ENCODE assay signal across 8 mouse cellular contexts in the genomic region with DNA sequence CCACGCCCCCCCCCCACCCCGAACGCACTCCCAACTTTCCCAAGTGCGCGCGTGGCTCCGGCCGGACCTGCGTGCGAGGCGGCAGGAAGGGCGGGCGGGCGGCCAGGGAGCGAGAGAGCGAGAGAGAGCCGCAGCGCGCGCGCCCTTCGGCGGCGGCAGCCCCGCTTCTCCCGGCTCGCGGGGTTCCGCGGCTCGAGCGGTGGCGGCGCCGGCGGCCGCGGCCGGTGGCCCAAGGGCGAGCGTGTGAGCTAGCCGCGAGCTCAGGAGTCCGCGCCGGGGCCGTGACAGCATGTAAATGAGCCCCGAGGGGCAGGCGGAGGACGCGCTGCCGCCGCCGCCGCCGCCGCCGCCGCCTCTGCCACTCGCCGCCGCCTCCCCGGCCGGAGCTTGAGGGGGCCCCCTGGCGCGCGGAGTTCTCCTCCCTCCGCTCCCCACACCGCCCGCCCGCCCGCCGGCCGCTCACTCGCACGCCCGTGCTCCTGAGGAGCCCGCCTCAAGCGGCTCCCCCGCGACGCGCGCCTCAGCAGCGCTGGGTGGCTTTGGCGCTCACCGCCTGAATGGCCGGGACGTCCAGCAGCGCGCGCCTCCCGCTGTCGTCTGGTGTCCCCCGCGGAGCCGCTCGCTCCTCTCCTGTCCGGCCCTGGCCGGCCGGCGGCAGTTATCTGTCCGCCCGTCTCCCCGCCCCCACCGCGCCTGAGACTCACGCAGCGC. TPM values are rescaled to one million over a fixed set of nuclear protein-coding genes. Genes with fewer than 3 reads are reported as not detected.
A peak's percentile ranks its signal among the peaks of the same experiment; 100 is the strongest.
DNase-seq lines count a peak whose midpoint lies in the region; ATAC-seq and TF ChIP-seq lines count a peak whose summit lies in the region.

No protein-coding gene starts in this region.

- ATAC-seq in forebrain, embryonic 11.5 days (replicated peaks; ENCODE audit: low FRiP score), result peak; percentile 72

- TF ChIP-seq POLR2A in bone marrow macrophage, adult 2 months (IDR thresholded peaks at IDR 0.05; ENCODE audit: borderline replicate concordance, low read depth, low read length), result no peak

- TF ChIP-seq CTCF in E14TG2a.4 (conservative IDR thresholded peaks at IDR 0.05; ENCODE audit: low read length), result no peak
- no peak for TF ChIP-seq CTCF in bone marrow macrophage, adult 2 months (IDR thresholded peaks at IDR 0.05; ENCODE audit: low read depth, low read length)

- H3K9ac ChIP-seq in forebrain, embryonic 11.5 days (ENCODE audit: low read length), result no peak overlapping the region

- no peak overlapping the region for H3K27ac ChIP-seq in bone marrow macrophage, adult 2 months (ENCODE audit: insufficient read depth, low read depth, low read length)
- H3K27ac ChIP-seq in forebrain, embryonic 11.5 days (ENCODE audit: low read depth, low read length), result no peak overlapping the region

- peak overlapping the region; percentile 67 for H3K4me2 ChIP-seq in forebrain, embryonic 11.5 days (ENCODE audit: low read depth, low read length, severe bottlenecking)

- H3K27me3 ChIP-seq in E14TG2a.4 (ENCODE audit: insufficient read depth, low read length), result peaks cover 52% of the 10 kb centered on the region
- H3K27me3 ChIP-seq in forebrain, embryonic 11.5 days (ENCODE audit: control insufficient read depth, insufficient read depth, low read length), result peaks cover 41% of the 10 kb centered on the region

- H3K4me3 ChIP-seq in E14TG2a.4 (replicated peaks; ENCODE audit: low read length), result peak overlapping the region; percentile 71
- peak overlapping the region; percentile 56 for H3K4me3 ChIP-seq in bone marrow macrophage, adult 2 months (ENCODE audit: insufficient read depth, low read length)
- H3K4me3 ChIP-seq in forebrain, embryonic 11.5 days (ENCODE audit: low read depth, low read length), result peak overlapping the region; percentile 43

- H3K36me3 ChIP-seq in E14TG2a.4 (ENCODE audit: insufficient read depth, low read length), result no peaks in the 10 kb centered on the region
- H3K36me3 ChIP-seq in forebrain, embryonic 11.5 days (ENCODE audit: control insufficient read depth, insufficient read depth, low read length), result no peaks in the 10 kb centered on the region

- H3K4me1 ChIP-seq in E14TG2a.4 (replicated peaks; ENCODE audit: low read depth, low read length), result no peaks in the 10 kb centered on the region; the same call in 1 of the 2 replicates
- H3K4me1 ChIP-seq in bone marrow macrophage, adult 2 months (ENCODE audit: control insufficient read depth, insufficient read depth, low read length), result peaks cover 6% of the 10 kb centered on the region
- H3K4me1 ChIP-seq in forebrain, embryonic 11.5 days (replicated peaks; ENCODE audit: control insufficient read depth, insufficient read depth, low read length), result no peaks in the 10 kb centered on the region

- H3K9me3 ChIP-seq in E14TG2a.4 (ENCODE audit: low read length), result no peaks in the 10 kb centered on the region
- H3K9me3 ChIP-seq in forebrain, embryonic 11.5 days (ENCODE audit: control insufficient read depth, low read length), result no peaks in the 10 kb centered on the region

- intact Hi-C loops in heart, postnatal 25 days (cut with DNase I), result loop anchor here (2.0 kb wide), 1 partner anchor 56 kb away; no protein-coding TSS in a partner anchor

- DNase-seq in forebrain, embryonic 11.5 days (ENCODE audit: low spot score), result peak; percentile 65
- DNase-seq in heart, postnatal 25 days (ENCODE audit: low spot score), result peak; percentile 52
- DNase-seq in layer of hippocampus, adult 9-11 months, result peak; percentile 7
- peak; percentile 73 for DNase-seq in lung, postnatal 36 days
- peak; percentile 53 for DNase-seq in retina, embryonic 14.5 days (ENCODE audit: low spot score)
- DNase-seq in urinary bladder, adult 2 months (ENCODE audit: low spot score), result peak; percentile 42

- WGBS in forebrain, embryonic 11.5 days, result 33% methylated on average over 26 of the region's 109 CpGs

RNA-seq across cellular contexts. Expression of a gene that starts 1.5 kb away (rescaled TPM):
- 118 and 121 TPM in 2 replicates for polyA plus RNA-seq in bone marrow macrophage, adult 2 months (2012; ENCODE audit: insufficient read depth, insufficient read length, missing spikeins)
- polyA plus RNA-seq in forebrain, embryonic 11.5 days (2014; fragmentation: Nextera tagmentation; extraction: Ambion mirVana), result 101 and 105 TPM in 2 replicates
- total RNA-seq in heart, postnatal 25 days (2021), result 100 to 1,000 TPM; 130 to 184 TPM
- polyA plus RNA-seq in urinary bladder, adult 2 months (2012; rRNA removed), result 99.7 and 126 TPM in 2 replicates

Comparison
In these comparisons a context has a peak if more than half of its experiments do, and no peak if none do; other contexts are left out.
1. DNase-seq: peak in every context shown above with its lines; median percentile 73 in lung, postnatal 36 days; 65 in forebrain, embryonic 11.5 days; 53 in retina, embryonic 14.5 days; 52 in heart, postnatal 25 days; 42 in urinary bladder, adult 2 months; 7 in layer of hippocampus, adult 9-11 months.